Mouse (Mus musculus): ENCODE measurements at regions not wholly inside any gene's neighbourhood (a gene's known extent, or its start where the extent isn't known, plus 50 kb on each side); places are given as distances from the start of the nearest gene placed in this dataset.

DNA sequence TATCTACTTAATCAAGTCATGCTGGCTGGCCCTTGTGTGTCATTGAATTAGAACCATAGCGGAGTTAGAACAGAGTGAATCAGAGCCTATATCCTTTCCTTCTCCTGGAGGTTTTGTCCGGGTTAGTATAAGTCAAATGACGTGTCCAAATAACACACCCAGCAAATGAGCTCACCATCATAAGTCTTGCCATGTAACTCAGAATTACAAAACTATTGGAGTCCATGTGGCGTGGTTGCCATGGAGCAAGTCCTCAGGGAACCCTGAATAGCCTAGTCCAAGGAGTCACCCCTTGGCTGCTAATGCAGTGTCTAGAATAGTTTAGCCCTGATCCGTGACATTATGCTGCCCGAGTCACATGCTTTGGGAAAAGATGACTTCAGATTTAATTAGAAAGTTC is 57.7 kb upstream of the Ugp2 start:
- TF ChIP-seq POLR2A (IDR thresholded peaks at IDR 0.05; ENCODE audit: low read depth, low read length) (no peak), CTCF (IDR thresholded peaks at IDR 0.05; ENCODE audit: extremely low read depth, insufficient read length, insufficient replicate concordance, low read depth, low read length) (no peak)
- H3K4me1 ChIP-seq (ENCODE audit: control insufficient read depth, insufficient read depth, insufficient read length, low read length) = peaks cover 19% of the 10 kb centered on the region
- no peak overlapping the region for H3K4me3 ChIP-seq (ENCODE audit: low read depth, low read length)
- H3K36me3 ChIP-seq (ENCODE audit: control insufficient read depth, insufficient read depth, low read length) = no peaks in the 10 kb centered on the region
- H3K27me3 ChIP-seq (ENCODE audit: control insufficient read depth, insufficient read depth, low read length) = no peaks in the 10 kb centered on the region
- H3K27ac ChIP-seq (ENCODE audit: insufficient read depth, low read depth, low read length) = 0 out of 2 replicates have a peak overlapping the region, but pooled peaks have one; percentile 20
- WGBS = 81% methylated on average over 6 of the region's 6 CpGs

DNA sequence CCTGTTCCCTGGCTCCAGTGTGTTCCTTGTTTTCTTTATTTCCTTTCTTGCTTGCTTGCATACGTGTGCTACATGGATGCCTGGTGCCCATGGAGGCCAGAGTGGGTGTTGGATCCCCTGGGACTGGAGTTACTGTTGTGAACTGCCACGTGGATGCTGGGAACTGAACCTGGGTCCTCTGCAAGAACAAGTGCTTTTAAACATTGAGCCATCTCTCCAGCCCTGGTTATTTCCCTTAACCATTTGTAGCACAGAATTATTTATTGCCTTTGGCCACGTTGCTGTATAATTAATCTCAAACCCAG is 57.0 kb upstream of the Ugp2 start:
- Histone ChIP-seq H3K4me1 (ENCODE audit: control insufficient read depth, insufficient read depth, insufficient read length, low read length) (peaks cover 19% of the 10 kb centered on the region), H3K36me3 (ENCODE audit: control insufficient read depth, insufficient read depth, low read length) (no peaks in the 10 kb centered on the region), H3K27me3 (ENCODE audit: control insufficient read depth, insufficient read depth, low read length) (no peaks in the 10 kb centered on the region), H3K4me3 (ENCODE audit: low read depth, low read length) (no peak overlapping the region), H3K27ac (ENCODE audit: insufficient read depth, low read depth, low read length) (peak overlapping the region; percentile 87)
- 17% methylated on average over 3 of the region's 3 CpGs for WGBS
- TF ChIP-seq CTCF (IDR thresholded peaks at IDR 0.05; ENCODE audit: extremely low read depth, insufficient read length, insufficient replicate concordance, low read depth, low read length) (no peak), POLR2A (IDR thresholded peaks at IDR 0.05; ENCODE audit: low read depth, low read length) (no peak)

DNA sequence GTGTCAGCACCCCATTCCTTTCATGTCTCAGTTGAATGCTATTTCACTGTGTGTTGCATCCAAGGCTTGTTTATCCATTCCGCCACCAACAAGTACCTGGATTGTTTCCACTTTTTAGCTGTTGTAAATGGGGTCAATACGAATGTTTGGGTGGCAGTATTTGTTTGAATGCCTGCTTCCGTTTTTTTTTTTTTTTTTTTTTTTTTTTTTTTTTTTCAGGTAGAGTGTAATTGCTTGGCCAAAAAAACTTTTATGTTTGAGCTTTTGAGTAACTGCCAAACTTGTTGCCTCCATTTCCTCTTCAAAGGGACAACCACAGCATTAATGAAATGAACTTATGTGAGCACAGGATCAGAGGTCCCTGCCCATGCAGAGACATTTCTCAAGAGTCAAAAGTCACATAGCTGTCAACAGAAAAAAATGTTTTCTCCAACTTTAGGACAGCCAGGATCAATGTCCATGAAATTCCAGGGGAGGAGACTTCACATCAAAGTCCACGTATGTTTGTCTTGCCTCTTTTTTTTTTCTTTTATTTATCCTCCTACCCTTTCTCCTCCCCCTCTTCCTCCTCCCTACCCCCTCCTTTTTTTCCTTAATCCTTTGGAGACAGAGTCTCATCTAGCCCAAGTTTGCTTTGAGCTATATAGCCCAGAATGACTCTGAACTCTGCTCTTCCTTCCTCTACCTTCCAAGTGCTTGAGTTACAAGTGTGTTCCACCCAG is 56.5 kb upstream of the Ugp2 start:
- Histone ChIP-seq H3K27me3 (ENCODE audit: control insufficient read depth, insufficient read depth, low read length) (no peaks in the 10 kb centered on the region), H3K4me1 (ENCODE audit: control insufficient read depth, insufficient read depth, insufficient read length, low read length) (peaks cover 19% of the 10 kb centered on the region), H3K36me3 (ENCODE audit: control insufficient read depth, insufficient read depth, low read length) (no peaks in the 10 kb centered on the region), H3K27ac (ENCODE audit: insufficient read depth, low read depth, low read length) (peak overlapping the region; percentile 87), H3K4me3 (ENCODE audit: low read depth, low read length) (no peak overlapping the region)
- TF ChIP-seq CTCF (IDR thresholded peaks at IDR 0.05; ENCODE audit: extremely low read depth, insufficient read length, insufficient replicate concordance, low read depth, low read length) (no peak), POLR2A (IDR thresholded peaks at IDR 0.05; ENCODE audit: low read depth, low read length) (no peak)
- 22% methylated on average over 4 of the region's 4 CpGs for WGBS

DNA sequence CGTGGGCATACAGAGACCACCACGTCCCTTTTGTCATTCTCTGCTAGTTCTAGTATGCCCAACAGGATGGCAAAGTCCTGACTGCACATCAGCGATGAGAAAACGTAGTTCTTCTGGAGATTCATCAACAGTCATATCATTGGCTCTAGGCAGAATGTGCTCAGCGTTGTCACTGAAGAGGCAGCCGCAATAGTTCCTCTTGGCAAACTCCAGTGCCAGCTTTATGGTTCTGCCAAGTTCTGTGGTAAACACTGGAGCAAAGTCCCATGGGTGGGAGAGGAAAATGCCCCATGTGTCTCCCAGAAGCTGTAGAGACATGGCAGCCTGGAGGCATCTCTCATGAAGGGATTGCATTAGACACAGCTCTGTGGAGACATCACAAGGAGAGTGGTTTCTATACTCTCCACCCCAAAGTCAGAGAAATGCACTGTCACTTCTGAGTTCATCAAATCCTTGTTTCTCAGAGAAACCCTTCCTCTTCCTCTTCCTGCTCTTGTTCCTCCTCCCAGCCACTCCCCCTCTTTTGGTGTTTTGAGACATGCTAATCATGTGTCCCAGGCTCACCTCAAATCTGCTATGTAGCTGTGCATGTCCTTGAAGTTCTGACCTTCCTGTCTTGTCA is 54.6 kb upstream of the Ugp2 start:
- WGBS = 30% methylated on average over 6 of the region's 6 CpGs
- H3K27ac ChIP-seq (ENCODE audit: insufficient read depth, low read depth, low read length) = no peak overlapping the region
- H3K4me1 ChIP-seq (ENCODE audit: control insufficient read depth, insufficient read depth, insufficient read length, low read length) = peaks cover 19% of the 10 kb centered on the region
- no peaks in the 10 kb centered on the region for H3K27me3 ChIP-seq (ENCODE audit: control insufficient read depth, insufficient read depth, low read length)
- no peak for TF ChIP-seq CTCF (IDR thresholded peaks at IDR 0.05; ENCODE audit: extremely low read depth, insufficient read length, insufficient replicate concordance, low read depth, low read length)
- no peak for TF ChIP-seq POLR2A (IDR thresholded peaks at IDR 0.05; ENCODE audit: low read depth, low read length)
- no peaks in the 10 kb centered on the region for H3K36me3 ChIP-seq (ENCODE audit: control insufficient read depth, insufficient read depth, low read length)
- H3K4me3 ChIP-seq (ENCODE audit: low read depth, low read length) = no peak overlapping the region

DNA sequence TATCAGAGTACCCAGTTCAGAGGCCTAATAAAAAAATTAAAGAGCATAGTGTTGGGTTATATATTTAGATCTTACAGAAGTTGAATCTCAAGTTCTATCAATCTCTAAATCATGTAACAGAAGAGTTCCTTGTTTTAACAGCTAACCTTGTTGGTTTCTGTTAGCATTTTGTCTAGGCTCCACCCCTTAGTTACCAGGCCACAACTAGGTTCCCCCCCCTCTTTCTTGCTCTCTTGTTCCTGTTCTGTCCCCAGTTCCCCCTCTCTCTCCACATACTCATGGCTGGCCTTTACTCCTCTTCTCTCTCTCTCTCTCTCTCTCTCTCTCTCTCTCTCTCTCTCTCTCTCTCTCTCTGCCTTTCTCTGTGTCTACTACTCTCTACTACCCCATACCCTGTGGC is 53.3 kb upstream of the Ugp2 start:
- no peaks in the 10 kb centered on the region for H3K27me3 ChIP-seq (ENCODE audit: control insufficient read depth, insufficient read depth, low read length)
- no peak overlapping the region for H3K4me3 ChIP-seq (ENCODE audit: low read depth, low read length)
- TF ChIP-seq POLR2A (IDR thresholded peaks at IDR 0.05; ENCODE audit: low read depth, low read length) (no peak), CTCF (IDR thresholded peaks at IDR 0.05; ENCODE audit: extremely low read depth, insufficient read length, insufficient replicate concordance, low read depth, low read length) (no peak)
- no peaks in the 10 kb centered on the region for H3K36me3 ChIP-seq (ENCODE audit: control insufficient read depth, insufficient read depth, low read length)
- no peak overlapping the region for H3K27ac ChIP-seq (ENCODE audit: insufficient read depth, low read depth, low read length)
- H3K4me1 ChIP-seq (ENCODE audit: control insufficient read depth, insufficient read depth, insufficient read length, low read length) = peaks cover 19% of the 10 kb centered on the region

DNA sequence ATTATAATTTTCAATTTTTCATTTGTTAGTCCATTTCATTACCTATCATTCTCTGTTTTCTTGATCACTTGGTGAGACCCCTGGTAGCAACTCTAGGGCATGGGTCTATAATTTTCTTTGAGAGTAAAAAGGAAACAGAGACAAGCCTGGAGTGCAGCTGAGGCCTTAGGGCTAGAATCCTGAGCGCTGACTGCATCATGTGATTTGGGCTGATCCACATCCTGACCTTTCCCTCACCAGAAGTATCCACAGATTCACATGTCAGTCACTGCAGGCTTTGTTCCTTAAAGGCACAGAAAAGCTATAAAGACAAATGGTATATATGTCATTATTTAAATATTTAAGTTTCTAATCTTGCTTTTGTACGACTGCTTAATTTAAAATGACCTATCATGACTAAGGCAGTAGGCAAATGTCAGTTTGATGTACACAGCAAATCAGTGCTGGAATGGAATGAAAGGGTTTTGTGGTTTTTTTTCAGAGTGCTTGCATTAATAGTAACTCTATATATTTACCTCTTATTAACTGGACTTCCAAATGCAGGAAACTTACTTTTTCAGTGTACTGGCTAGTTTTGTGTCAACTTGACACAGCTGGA is 51.4 kb upstream of the Ugp2 start:
- no peak overlapping the region for H3K4me3 ChIP-seq (ENCODE audit: low read depth, low read length)
- TF ChIP-seq POLR2A (IDR thresholded peaks at IDR 0.05; ENCODE audit: low read depth, low read length) (no peak), CTCF (IDR thresholded peaks at IDR 0.05; ENCODE audit: extremely low read depth, insufficient read length, insufficient replicate concordance, low read depth, low read length) (no peak)
- H3K27ac ChIP-seq (ENCODE audit: insufficient read depth, low read depth, low read length) = no peak overlapping the region
- H3K27me3 ChIP-seq (ENCODE audit: control insufficient read depth, insufficient read depth, low read length) = no peaks in the 10 kb centered on the region
- peaks cover 15% of the 10 kb centered on the region; the same call in 1 of the 2 replicates for H3K4me1 ChIP-seq (ENCODE audit: control insufficient read depth, insufficient read depth, insufficient read length, low read length)
- WGBS = 79% methylated on average over 2 of the region's 2 CpGs
- no peaks in the 10 kb centered on the region for H3K36me3 ChIP-seq (ENCODE audit: control insufficient read depth, insufficient read depth, low read length)
